28 mouse cellular contexts compared by ENCODE assay signal in genomic region chr1:185173641-185174040, GRCm38 (mm10).
"Had no signal": no experiment of that assay in that cellular context is flagged by ENCODE, and none has a peak within 500 bp of the region (broad histone marks: within the 10 kb centered on the region; RNA-seq: fewer than 3 reads in every experiment).

No protein-coding gene starts in this region.

- H3K9ac ChIP-seq: embryonic facial prominence, embryonic 12.5 days; embryonic facial prominence, embryonic 13.5 days; embryonic facial prominence, embryonic 15.5 days; forebrain, embryonic 12.5 days; forebrain, embryonic 13.5 days; forebrain, embryonic 15.5 days; forebrain, postnatal 0 days had no signal

- H3K4me1 ChIP-seq: embryonic facial prominence, embryonic 10.5 days; embryonic facial prominence, embryonic 12.5 days; embryonic facial prominence, embryonic 13.5 days; embryonic facial prominence, embryonic 15.5 days; forebrain, embryonic 10.5 days; forebrain, embryonic 12.5 days; forebrain, embryonic 13.5 days; forebrain, embryonic 15.5 days had no signal

- H3K4me2 ChIP-seq: embryonic facial prominence, embryonic 12.5 days; embryonic facial prominence, embryonic 13.5 days; embryonic facial prominence, embryonic 15.5 days; forebrain, embryonic 12.5 days; forebrain, embryonic 13.5 days; forebrain, embryonic 15.5 days had no signal

- H3K36me3 ChIP-seq: embryonic facial prominence, embryonic 10.5 days; embryonic facial prominence, embryonic 12.5 days; embryonic facial prominence, embryonic 13.5 days; embryonic facial prominence, embryonic 15.5 days; forebrain, embryonic 10.5 days; forebrain, embryonic 12.5 days; forebrain, embryonic 15.5 days had no signal

- H3K27ac ChIP-seq: embryonic facial prominence, embryonic 10.5 days; embryonic facial prominence, embryonic 12.5 days; embryonic facial prominence, embryonic 13.5 days; embryonic facial prominence, embryonic 15.5 days; forebrain, embryonic 10.5 days; forebrain, embryonic 12.5 days; forebrain, embryonic 13.5 days; forebrain, embryonic 15.5 days; gastrocnemius, adult 2 months; heart, adult 2 months had no signal

- ATAC-seq: forebrain, embryonic 13.5 days; forebrain, embryonic 14.5 days; forebrain, embryonic 15.5 days; forebrain, embryonic 16.5 days; forebrain, postnatal 0 days had no signal

- H3K27me3 ChIP-seq: embryonic facial prominence, embryonic 12.5 days; embryonic facial prominence, embryonic 13.5 days; embryonic facial prominence, embryonic 15.5 days; forebrain, embryonic 12.5 days; forebrain, embryonic 13.5 days; forebrain, embryonic 15.5 days had no signal

- H3K9me3 ChIP-seq: embryonic facial prominence, embryonic 10.5 days; embryonic facial prominence, embryonic 15.5 days; forebrain, embryonic 10.5 days; forebrain, embryonic 12.5 days; forebrain, embryonic 13.5 days; forebrain, embryonic 15.5 days had no signal

- H3K4me3 ChIP-seq: embryonic facial prominence, embryonic 10.5 days; embryonic facial prominence, embryonic 12.5 days; embryonic facial prominence, embryonic 13.5 days; embryonic facial prominence, embryonic 15.5 days; erythroblast, embryonic 14.5 days; forebrain, embryonic 10.5 days; forebrain, embryonic 12.5 days; forebrain, embryonic 13.5 days; forebrain, embryonic 15.5 days; gastrocnemius, adult 2 months; heart, adult 2 months had no signal

- DNase-seq: cerebellum, adult 2 months; cerebellum, adult 8-10 months; cerebellum, adult 9-10 months; cerebellum, adult 9-11 months; cerebellum, postnatal 10 days; cerebellum, postnatal 14 days; cerebellum, postnatal 25 days; cerebellum, postnatal 36 days; embryo, embryonic 11 days; forebrain, postnatal 0 days; gastrocnemius, adult 2 months; gastrocnemius, postnatal 10 days; gastrocnemius, postnatal 14 days; gastrocnemius, postnatal 25 days; gastrocnemius, postnatal 36 days; heart, adult 18-20 months; heart, adult 2 months had no signal
